Mouse (Mus musculus) midbrain, embryonic 11.5 days (tissue): ENCODE data around the gene Wdr46. TPM values are rescaled to one million over a fixed set of nuclear protein-coding genes. Genes with fewer than 3 reads are reported as not detected.

Experiments
- ATAC-seq: fragments of 200-750 bp; cut with Nextera tagmentation; 2 replicates; pipeline ENCODE4 v1.8.0; 2017; ENCODE audit warnings: moderate TSS enrichment, moderate library complexity; ENCODE audit not compliant: low FRiP score
- DNase-seq: peaks from one replicate; pipeline ENCODE4 v3.0.0; 2015; ENCODE audit warnings: low spot score; ENCODE audit errors: missing footprints
- H3K27ac ChIP-seq: fragments of 300-500 bp; sonication (generic); 2 replicates; pipeline ENCODE4 v1.5.1; 2014; ENCODE audit warnings: low read depth, low read length
- H3K27me3 ChIP-seq: fragments of 300-500 bp; sonication (generic); 2 replicates; pipeline ENCODE4 v1.6.1; 2014; ENCODE audit warnings: mild to moderate bottlenecking, low read length, moderate library complexity, mixed read lengths; ENCODE audit not compliant: control insufficient read depth, insufficient read depth
- H3K36me3 ChIP-seq: fragments of 300-500 bp; sonication (generic); 2 replicates; pipeline ENCODE4 v1.6.1; 2014; ENCODE audit warnings: mild to moderate bottlenecking, low read length, moderate library complexity, mixed read lengths; ENCODE audit not compliant: control insufficient read depth, insufficient read depth
- H3K4me1 ChIP-seq: fragments of 300-500 bp; sonication (generic); 2 replicates; pipeline ENCODE4 v1.6.1; 2014; ENCODE audit warnings: low read length; ENCODE audit not compliant: control insufficient read depth, insufficient read depth
- H3K4me2 ChIP-seq: fragments of 300-500 bp; sonication (generic); 2 replicates; pipeline ENCODE4 v1.6.1; 2014; ENCODE audit warnings: mild to moderate bottlenecking, moderate library complexity
- H3K4me3 ChIP-seq: fragments of 300-500 bp; sonication (generic); 2 replicates; pipeline ENCODE4 v1.5.1; 2014; ENCODE audit warnings: low read depth, low read length
- H3K9ac ChIP-seq: fragments of 300-500 bp; sonication (generic); 2 replicates; pipeline ENCODE4 v1.6.1; 2014; ENCODE audit warnings: low read length
- H3K9me3 ChIP-seq: fragments of 300-500 bp; sonication (generic); 2 replicates; pipeline ENCODE4 v1.6.1; 2016; ENCODE audit warnings: low read length; ENCODE audit not compliant: control insufficient read depth
- WGBS: fragments of 180-500 bp; shearing (Covaris S2); extraction: QIAGEN DNeasy Blood & Tissue Kit; methylation state at CpG from one replicate; pipeline ENCODE4 v1.1.7; 2014; 5-methylcytosine and 5-hydroxymethylcytosine counted together
- polyA plus RNA-seq: library from polyadenylated mRNA; unstranded; fragments of >200 nt; fragmentation: Nextera tagmentation; extraction: Ambion mirVana; gene quantifications from 2 replicates; pipeline ENCODE4 v1.2.1, GENCODE M21; 2014

Wdr46 gene
- polyA plus RNA-seq, 1 experiment from 2014 or later = 27.4 TPM

GRCm38 (mm10) chr17:33916294-33916693, 24.2 kb upstream of the Wdr46 start:
- peaks cover 24% of the 10 kb centered on the region for H3K36me3 ChIP-seq

GRCm38 (mm10) chr17:33916847-33917655, 23.4 kb upstream of the Wdr46 start:
- H3K4me2 ChIP-seq = peak overlapping the region; percentile 64
- no peaks in the 10 kb centered on the region for H3K9me3 ChIP-seq
- WGBS = 73% methylated on average over 31 of the region's 31 CpGs
- H3K9ac ChIP-seq = peak overlapping the region; percentile 65
- ATAC-seq = no peak
- no peak for DNase-seq
- H3K4me1 ChIP-seq = peaks cover 35% of the 10 kb centered on the region
- peak overlapping the region; percentile 65 for H3K4me3 ChIP-seq
- no peaks in the 10 kb centered on the region; the same call in 1 of the 2 replicates for H3K27me3 ChIP-seq
- peaks cover 24% of the 10 kb centered on the region for H3K36me3 ChIP-seq
- H3K27ac ChIP-seq = no peak overlapping the region

More at GRCm38 (mm10) chr17:33916294-33916693, 24.2 kb upstream of the Wdr46 start:
- 3% methylated on average over 12 of the region's 20 CpGs for WGBS
- Histone ChIP-seq H3K9me3 (no peaks in the 10 kb centered on the region), H3K4me1 (peaks cover 35% of the 10 kb centered on the region), H3K9ac (peak overlapping the region; percentile 65), H3K27me3 (no peaks in the 10 kb centered on the region; the same call in 1 of the 2 replicates), H3K27ac (peak overlapping the region; percentile 71), H3K4me3 (peak overlapping the region; percentile 65), H3K4me2 (peak overlapping the region; percentile 64)
- peak; percentile 95 for DNase-seq
- peak; percentile 39 for ATAC-seq

- Histone ChIP-seq H3K4me2 (0 out of 2 replicates have a peak overlapping the region, but pooled peaks have one; percentile 2), H3K9ac (no peak overlapping the region), H3K27ac (no peak overlapping the region), H3K4me3 (no peak overlapping the region), H3K4me1 (peaks cover 35% of the 10 kb centered on the region), H3K9me3 (no peaks in the 10 kb centered on the region), H3K36me3 (peaks cover 19% of the 10 kb centered on the region), H3K27me3 (no peaks in the 10 kb centered on the region; the same call in 1 of the 2 replicates)
- no peak for ATAC-seq
- no peak for DNase-seq
- WGBS = 85% methylated on average over 18 of the region's 18 CpGs
Measured at GRCm38 (mm10) chr17:33917656-33918292, 22.7 kb upstream of the Wdr46 start.

DNA sequence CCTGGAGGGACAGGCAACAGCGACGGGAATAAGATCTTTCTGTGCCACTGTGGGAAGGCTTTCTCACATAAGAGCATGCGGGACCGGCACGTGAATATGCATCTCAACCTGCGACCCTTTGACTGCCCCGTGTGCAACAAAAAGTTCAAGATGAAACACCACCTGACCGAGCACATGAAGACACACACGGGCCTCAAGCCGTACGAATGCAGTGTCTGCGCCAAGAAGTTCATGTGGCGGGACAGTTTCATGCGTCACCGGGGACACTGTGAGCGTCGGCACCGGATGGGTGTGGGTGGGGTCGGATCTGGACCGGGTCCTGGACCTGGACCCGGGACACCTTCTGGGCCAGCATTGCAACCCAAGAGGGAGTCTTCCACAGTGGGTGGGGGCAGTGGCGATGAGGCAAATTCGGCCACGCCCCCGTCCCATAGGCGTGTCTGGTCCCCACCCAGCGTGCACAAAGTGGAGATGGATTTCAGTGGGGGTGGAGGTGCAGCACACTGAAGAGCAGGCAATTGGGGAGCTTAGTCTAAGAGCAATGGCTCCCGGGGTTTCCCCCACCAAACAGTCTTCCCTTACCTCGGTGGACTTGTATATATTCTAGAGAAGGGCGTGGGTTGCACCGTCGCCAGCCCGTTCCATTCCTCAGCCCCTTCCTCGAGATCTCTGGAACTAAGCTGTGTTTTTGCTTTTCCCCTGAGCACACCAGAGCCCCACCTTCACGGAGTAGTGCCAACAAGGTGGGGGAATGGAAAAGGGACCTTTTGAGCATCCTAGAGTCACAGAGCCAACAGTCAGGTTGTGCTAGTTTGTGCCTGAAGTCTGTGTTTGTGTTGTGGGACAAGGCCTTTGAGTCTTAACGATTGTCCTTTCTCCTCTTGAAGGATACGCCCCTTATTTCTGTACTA, 21.9 kb upstream of the Wdr46 start:
- H3K4me3 ChIP-seq = peak overlapping the region; percentile 47; the same call in 1 of the 2 replicates
- DNase-seq (no peak), ATAC-seq (no peak)
- peak overlapping the region; percentile 64 for H3K9ac ChIP-seq
- peak overlapping the region; percentile 95 for H3K4me2 ChIP-seq
- peaks cover 35% of the 10 kb centered on the region for H3K4me1 ChIP-seq
- H3K36me3 ChIP-seq = peaks cover 14% of the 10 kb centered on the region
- no peaks in the 10 kb centered on the region for H3K9me3 ChIP-seq
- H3K27me3 ChIP-seq = no peaks in the 10 kb centered on the region; the same call in 1 of the 2 replicates
- 59% methylated on average over 37 of the region's 37 CpGs for WGBS
- no peak overlapping the region for H3K27ac ChIP-seq

DNA sequence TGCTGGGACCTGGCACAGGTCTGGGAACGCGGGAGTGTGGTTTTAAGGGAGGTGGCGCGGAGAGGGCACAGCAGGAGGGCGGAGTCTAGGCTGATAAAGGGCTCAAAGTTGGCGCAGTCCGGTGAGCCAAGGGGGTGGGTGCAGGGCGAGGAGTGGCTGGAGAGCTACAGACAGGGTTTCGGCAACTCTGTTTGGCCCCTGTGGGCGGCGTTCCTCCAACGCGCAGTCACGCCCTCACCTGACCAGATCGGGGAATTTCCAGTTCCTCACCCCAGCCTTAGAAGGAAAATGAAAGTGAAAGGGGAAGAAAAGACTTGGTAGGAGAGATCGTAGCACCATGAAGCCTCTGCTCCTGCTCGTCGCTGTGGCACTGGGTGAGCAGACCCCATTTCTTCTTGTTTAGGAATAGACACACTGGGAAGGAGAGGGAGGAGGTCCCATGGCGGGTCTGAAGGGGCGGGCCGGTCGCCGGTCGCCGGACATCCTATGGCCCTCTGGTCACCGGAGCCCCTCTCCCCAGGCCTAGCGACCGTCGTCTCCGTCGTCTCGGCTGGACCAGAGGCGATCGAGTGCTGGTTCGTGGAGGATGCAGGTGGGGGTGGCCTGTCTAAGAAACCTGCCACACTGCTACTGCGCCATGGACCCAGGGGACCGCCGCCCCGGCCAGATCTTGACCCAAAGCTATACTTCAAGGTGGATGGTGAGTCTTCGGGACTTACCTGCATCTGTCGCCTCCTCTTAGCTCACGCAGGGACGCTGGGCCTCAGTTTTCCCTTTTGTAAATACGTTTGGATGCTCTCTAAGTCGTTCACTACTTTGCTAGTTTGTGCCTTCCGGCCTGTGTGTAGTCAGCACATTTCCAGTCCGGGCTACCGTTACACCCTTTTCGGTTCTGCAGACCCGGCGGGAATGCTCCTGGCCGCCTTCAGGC, 20.8 kb upstream of the Wdr46 start:
- ATAC-seq (no peak), DNase-seq (peak; percentile 96)
- Histone ChIP-seq H3K4me1 (peaks cover 35% of the 10 kb centered on the region), H3K27ac (peak overlapping the region; percentile 44; the same call in 1 of the 2 replicates), H3K9me3 (no peaks in the 10 kb centered on the region), H3K27me3 (no peaks in the 10 kb centered on the region; the same call in 1 of the 2 replicates), H3K4me3 (peak overlapping the region; percentile 47), H3K36me3 (peaks cover 7% of the 10 kb centered on the region), H3K9ac (peak overlapping the region; percentile 64), H3K4me2 (peak overlapping the region; percentile 95)
- WGBS = under 1% methylated on average over 49 of the region's 52 CpGs

DNA sequence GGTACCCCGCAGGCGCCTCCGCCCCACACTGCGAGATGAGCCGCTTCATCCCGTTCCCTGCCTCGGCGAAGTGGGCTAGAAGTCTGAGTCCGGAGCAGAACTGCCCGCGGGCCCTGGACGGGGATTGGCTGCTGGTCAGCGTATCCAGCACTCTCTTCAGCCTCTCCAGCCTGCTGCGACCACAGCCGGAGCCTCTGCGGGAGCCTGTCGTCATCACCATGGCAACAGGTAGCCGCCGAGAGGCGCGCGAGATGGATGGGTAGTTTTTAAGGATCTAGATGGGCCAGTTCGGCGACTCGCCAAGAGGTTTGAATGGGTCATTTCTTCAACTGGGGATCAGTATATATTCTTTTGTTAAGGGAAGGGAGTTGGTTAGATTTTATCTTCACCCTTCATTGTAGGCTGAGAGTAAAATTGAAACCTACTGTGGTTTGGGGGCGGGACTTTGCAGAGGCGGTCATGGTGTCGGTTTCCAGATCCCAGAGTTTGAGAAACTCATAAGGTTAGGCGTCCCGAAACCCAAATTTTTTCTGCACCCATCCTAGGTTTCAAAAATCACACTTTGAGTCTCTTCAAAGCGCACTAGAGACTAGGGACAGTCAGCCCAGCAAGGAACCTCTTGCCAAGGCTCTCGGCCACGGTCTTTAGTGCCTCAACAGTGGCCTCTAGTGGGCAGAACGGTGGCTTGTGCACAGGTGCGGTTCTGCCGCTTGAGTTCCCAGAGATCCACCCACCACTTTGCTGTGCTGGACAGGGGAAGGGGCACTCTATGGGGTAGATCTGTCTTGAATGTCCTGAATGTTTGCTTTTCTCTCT, 20.0 kb upstream of the Wdr46 start:
- DNase-seq (peak; percentile 98), ATAC-seq (peak; percentile 59)
- Histone ChIP-seq H3K27me3 (no peaks in the 10 kb centered on the region; the same call in 1 of the 2 replicates), H3K4me2 (peak overlapping the region; percentile 95), H3K9ac (peak overlapping the region; percentile 64), H3K27ac (peak overlapping the region; percentile 25; the same call in 1 of the 2 replicates), H3K4me1 (peaks cover 30% of the 10 kb centered on the region), H3K36me3 (peaks cover 7% of the 10 kb centered on the region), H3K9me3 (no peaks in the 10 kb centered on the region), H3K4me3 (peak overlapping the region; percentile 47)
- WGBS = under 1% methylated on average over 36 of the region's 36 CpGs

GRCm38 (mm10) chr17:33921361-33921760, 19.1 kb upstream of the Wdr46 start:
- no peak overlapping the region for H3K4me3 ChIP-seq
- H3K9me3 ChIP-seq = no peaks in the 10 kb centered on the region
- DNase-seq = no peak
- H3K4me2 ChIP-seq = no peak overlapping the region
- H3K9ac ChIP-seq = no peak overlapping the region
- no peaks in the 10 kb centered on the region; the same call in 1 of the 2 replicates for H3K27me3 ChIP-seq
- no peak overlapping the region for H3K27ac ChIP-seq
- 88% methylated on average over 7 of the region's 7 CpGs for WGBS
- H3K4me1 ChIP-seq = peaks cover 29% of the 10 kb centered on the region
- ATAC-seq = no peak
- H3K36me3 ChIP-seq = peaks cover 7% of the 10 kb centered on the region
